Mouse (Mus musculus) lung, embryonic 15.5 days (tissue): Measurements from ENCODE around the gene Cmbl. TPM values are rescaled to one million over a fixed set of nuclear protein-coding genes. Genes with fewer than 3 reads are reported as not detected.

Experiments used
- ATAC-seq: fragments of 200-750 bp; cut with Nextera tagmentation; 2 replicates; pipeline ENCODE4 v1.8.0; 2017; ENCODE audit warnings: moderate number of reproducible peaks, borderline replicate concordance; ENCODE audit not compliant: low FRiP score, low TSS enrichment; ENCODE audit errors: extremely low read depth
- H3K27ac ChIP-seq: fragments of 300-500 bp; sonication (generic); 2 replicates; pipeline ENCODE4 v1.5.1; 2015; ENCODE audit warnings: moderate library complexity, mild to moderate bottlenecking, inconsistent platforms
- H3K27me3 ChIP-seq: fragments of 300-500 bp; sonication (generic); 2 replicates; pipeline ENCODE4 v1.6.1; 2015; ENCODE audit warnings: inconsistent platforms
- H3K36me3 ChIP-seq: fragments of 300-500 bp; sonication (generic); 2 replicates; pipeline ENCODE4 v1.6.1; 2015; ENCODE audit warnings: inconsistent platforms
- H3K4me1 ChIP-seq: fragments of 300-500 bp; sonication (generic); 2 replicates; pipeline ENCODE4 v1.6.1; 2015; ENCODE audit warnings: inconsistent platforms
- H3K4me2 ChIP-seq: fragments of 300-500 bp; sonication (generic); 2 replicates; pipeline ENCODE4 v1.6.1; 2015; ENCODE audit warnings: inconsistent platforms, mild to moderate bottlenecking, moderate library complexity
- H3K4me3 ChIP-seq: fragments of 300-500 bp; sonication (generic); 2 replicates; pipeline ENCODE4 v1.5.1; 2015; ENCODE audit warnings: mild to moderate bottlenecking, inconsistent platforms
- H3K9ac ChIP-seq: fragments of 300-500 bp; sonication (generic); 2 replicates; pipeline ENCODE4 v1.6.1; 2015; ENCODE audit warnings: inconsistent platforms
- H3K9me3 ChIP-seq: fragments of 300-500 bp; sonication (generic); 2 replicates; pipeline ENCODE4 v1.6.1; 2016; ENCODE audit warnings: inconsistent platforms
- WGBS: fragments of 180-500 bp; shearing (Covaris S2); methylation state at CpG from one replicate; pipeline ENCODE4 v1.1.7; 2015; 5-methylcytosine and 5-hydroxymethylcytosine counted together
- polyA plus RNA-seq: library from polyadenylated mRNA; unstranded; fragments of >200 nt; fragmentation: Nextera tagmentation; extraction: Ambion mirVana; gene quantifications from 2 replicates; pipeline ENCODE4 v1.2.1, GENCODE M21; 2015

Cmbl gene
- polyA plus RNA-seq, 1 experiment from 2014 or later, result 6.8 TPM

GRCm38 (mm10) chr15:31587789-31588188 lies 22.6 kb downstream of the Cmbl start:
- peaks cover 38% of the 10 kb centered on the region for H3K36me3 ChIP-seq
- no peak overlapping the region for H3K4me3 ChIP-seq
- no peaks in the 10 kb centered on the region for H3K9me3 ChIP-seq
- ATAC-seq, result no peak
- H3K27ac ChIP-seq, result no peak overlapping the region
- 62% methylated on average over 2 of the region's 2 CpGs for WGBS
- H3K27me3 ChIP-seq, result no peaks in the 10 kb centered on the region
- H3K9ac ChIP-seq, result no peak overlapping the region
- no peaks in the 10 kb centered on the region for H3K4me1 ChIP-seq
- no peak overlapping the region for H3K4me2 ChIP-seq

DNA sequence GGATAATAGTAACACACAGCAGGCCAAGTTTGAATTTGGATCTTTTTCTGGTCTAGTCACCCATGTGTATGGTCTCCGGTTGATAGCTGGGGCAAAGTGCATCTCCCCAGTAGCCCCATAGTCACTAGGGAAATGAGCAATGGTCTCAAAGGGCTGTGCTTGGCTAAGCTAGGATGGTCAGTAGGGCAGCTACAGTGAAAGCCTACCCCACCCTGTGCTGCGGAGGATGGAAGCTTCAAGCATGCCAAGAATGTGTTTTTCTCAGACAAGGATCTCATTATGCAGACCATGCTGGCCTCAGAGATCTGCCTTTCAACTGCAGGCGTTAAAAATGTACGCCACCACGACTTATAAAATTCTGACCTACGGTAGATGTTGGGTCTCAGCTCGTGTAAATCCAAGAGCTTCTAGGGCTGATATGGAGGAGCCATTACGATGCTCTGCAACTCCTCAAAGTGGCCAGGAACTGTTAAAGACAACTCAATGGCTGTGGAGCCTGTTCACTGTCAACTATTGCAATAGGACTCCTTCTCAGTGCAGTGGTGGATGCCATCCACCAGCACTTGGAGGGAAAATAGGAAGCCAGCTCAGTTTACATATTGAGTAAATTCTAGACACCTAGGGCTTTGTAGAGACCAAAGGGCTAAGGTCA lies 23.9 kb downstream of the Cmbl start:
- Histone ChIP-seq H3K9me3 (no peaks in the 10 kb centered on the region), H3K4me3 (no peak overlapping the region), H3K27me3 (no peaks in the 10 kb centered on the region), H3K27ac (no peak overlapping the region), H3K9ac (no peak overlapping the region), H3K36me3 (peaks cover 51% of the 10 kb centered on the region), H3K4me2 (no peak overlapping the region), H3K4me1 (no peaks in the 10 kb centered on the region)
- no peak for ATAC-seq
- 47% methylated on average over 8 of the region's 8 CpGs for WGBS

DNA sequence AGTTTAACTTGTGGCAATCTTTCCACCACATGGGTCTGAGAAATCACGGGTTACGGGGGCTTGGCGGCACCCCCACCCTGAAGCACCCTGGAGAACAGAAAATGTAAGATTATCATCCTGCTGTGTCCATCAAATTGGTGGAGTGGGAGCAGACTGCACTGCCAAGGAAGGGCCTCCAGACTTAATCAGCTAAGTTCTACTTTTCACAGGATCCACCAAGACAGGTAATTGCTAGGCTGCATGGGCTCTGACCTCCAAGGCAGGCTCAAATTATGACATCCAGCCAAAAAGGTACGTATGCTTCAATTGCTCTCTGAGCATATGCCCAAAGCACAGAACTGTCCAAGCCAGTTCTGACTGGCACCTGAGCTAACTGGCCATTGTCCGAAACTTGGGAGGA lies 25.0 kb downstream of the Cmbl start:
- peaks cover 62% of the 10 kb centered on the region for H3K36me3 ChIP-seq
- H3K4me2 ChIP-seq, result no peak overlapping the region
- no peak for ATAC-seq
- WGBS, result 84% methylated on average over 5 of the region's 5 CpGs
- H3K9me3 ChIP-seq, result no peaks in the 10 kb centered on the region
- H3K27me3 ChIP-seq, result no peaks in the 10 kb centered on the region
- H3K4me1 ChIP-seq, result no peaks in the 10 kb centered on the region
- no peak overlapping the region for H3K9ac ChIP-seq
- no peak overlapping the region for H3K27ac ChIP-seq
- H3K4me3 ChIP-seq, result no peak overlapping the region

GRCm38 (mm10) chr15:31592531-31592930 lies 27.3 kb downstream of the Cmbl start:
- WGBS, result 54% methylated on average over 8 of the region's 8 CpGs
- Histone ChIP-seq H3K9me3 (no peaks in the 10 kb centered on the region), H3K9ac (no peak overlapping the region), H3K36me3 (peaks cover 81% of the 10 kb centered on the region), H3K4me2 (no peak overlapping the region), H3K4me1 (peaks cover 3% of the 10 kb centered on the region; the same call in 1 of the 2 replicates), H3K27ac (no peak overlapping the region), H3K27me3 (no peaks in the 10 kb centered on the region), H3K4me3 (no peak overlapping the region)
- ATAC-seq, result no peak

GRCm38 (mm10) chr15:31594260-31594659 lies 29.1 kb downstream of the Cmbl start:
- no peaks in the 10 kb centered on the region for H3K27me3 ChIP-seq
- H3K9ac ChIP-seq, result no peak overlapping the region
- H3K4me3 ChIP-seq, result no peak overlapping the region
- no peak for ATAC-seq
- no peak overlapping the region for H3K27ac ChIP-seq
- H3K9me3 ChIP-seq, result no peaks in the 10 kb centered on the region
- H3K4me2 ChIP-seq, result no peak overlapping the region
- peaks cover 81% of the 10 kb centered on the region for H3K36me3 ChIP-seq
- peaks cover 11% of the 10 kb centered on the region; the same call in 1 of the 2 replicates for H3K4me1 ChIP-seq
- 86% methylated on average over 14 of the region's 14 CpGs for WGBS

DNA sequence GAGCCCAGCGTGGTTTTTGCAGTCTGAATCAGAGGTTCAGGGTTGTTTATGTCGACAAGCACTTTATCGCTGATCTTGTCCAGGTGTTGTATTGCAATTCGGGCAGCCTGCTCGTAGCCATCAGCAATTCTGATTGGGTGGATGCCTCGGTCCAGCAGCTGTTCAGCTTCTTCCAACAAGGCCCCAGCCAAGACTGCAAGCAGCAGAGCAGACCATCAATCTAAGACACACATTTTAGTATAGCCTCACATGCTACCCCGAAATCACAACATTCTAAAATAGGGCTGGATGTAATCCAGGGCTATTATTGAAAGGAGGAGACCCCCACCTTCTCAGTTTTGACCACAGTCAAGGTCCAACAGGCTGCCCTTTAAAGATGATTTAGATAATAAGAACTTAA lies 30.5 kb downstream of the Cmbl start:
- ATAC-seq, result no peak
- H3K36me3 ChIP-seq, result peaks cover 67% of the 10 kb centered on the region
- H3K4me3 ChIP-seq, result no peak overlapping the region
- H3K4me2 ChIP-seq, result no peak overlapping the region
- no peaks in the 10 kb centered on the region for H3K27me3 ChIP-seq
- peaks cover 21% of the 10 kb centered on the region for H3K4me1 ChIP-seq
- 65% methylated on average over 7 of the region's 7 CpGs for WGBS
- H3K9me3 ChIP-seq, result no peaks in the 10 kb centered on the region
- H3K27ac ChIP-seq, result no peak overlapping the region
- no peak overlapping the region for H3K9ac ChIP-seq

- H3K4me1 ChIP-seq, result peaks cover 27% of the 10 kb centered on the region
- H3K9ac ChIP-seq, result 0 out of 2 replicates have a peak overlapping the region, but pooled peaks have one; percentile 5
- H3K27ac ChIP-seq, result no peak overlapping the region
- peak overlapping the region; percentile 77 for H3K4me2 ChIP-seq
- 63% methylated on average over 4 of the region's 4 CpGs for WGBS
- no peaks in the 10 kb centered on the region for H3K27me3 ChIP-seq
- no peak for ATAC-seq
- H3K4me3 ChIP-seq, result peak overlapping the region; percentile 88
- no peaks in the 10 kb centered on the region for H3K9me3 ChIP-seq
- peaks cover 25% of the 10 kb centered on the region for H3K36me3 ChIP-seq
Measured at GRCm38 (mm10) chr15:31599834-31600233, 34.6 kb downstream of the Cmbl start.

- peak; percentile 77 for ATAC-seq
- H3K9ac ChIP-seq, result peak overlapping the region; percentile 86
Measured at GRCm38 (mm10) chr15:31601279-31601645, 36.1 kb downstream of the Cmbl start.

GRCm38 (mm10) chr15:31601646-31602374 lies 36.6 kb downstream of the Cmbl start, which contains the start of the genes Cct5 and Fam173b:
TSS of gene Cct5 (minus strand) at chr15:31601804.
TSS of gene Fam173b (plus strand) at chr15:31601852.
- H3K4me2 ChIP-seq, result peak within 1 kb of the TSS; percentile 77
- H3K9ac ChIP-seq, result peak within 1 kb of the TSS; percentile 96
- peaks cover 27% of the 10 kb centered on the region for H3K4me1 ChIP-seq
- H3K9me3 ChIP-seq, result no peaks in the 10 kb centered on the region
- ATAC-seq, result peak; percentile 90
- WGBS, result under 1% methylated on average over 63 of the region's 63 CpGs
- no peaks in the 10 kb centered on the region for H3K27me3 ChIP-seq
- H3K36me3 ChIP-seq, result peaks cover 8% of the 10 kb centered on the region; the same call in 1 of the 2 replicates
- H3K27ac ChIP-seq, result peak within 1 kb of the TSS; percentile 96
- H3K4me3 ChIP-seq, result peak within 1 kb of the TSS; percentile 88

More at GRCm38 (mm10) chr15:31601279-31601645, 36.1 kb downstream of the Cmbl start:
- H3K9me3 ChIP-seq, result no peaks in the 10 kb centered on the region
- H3K27me3 ChIP-seq, result no peaks in the 10 kb centered on the region
- H3K4me2 ChIP-seq, result peak overlapping the region; percentile 77
- H3K27ac ChIP-seq, result peak overlapping the region; percentile 61
- peaks cover 11% of the 10 kb centered on the region; the same call in 1 of the 2 replicates for H3K36me3 ChIP-seq
- H3K4me3 ChIP-seq, result peak overlapping the region; percentile 88
- H3K4me1 ChIP-seq, result peaks cover 27% of the 10 kb centered on the region
- WGBS, result under 1% methylated on average over 33 of the region's 33 CpGs

DNA sequence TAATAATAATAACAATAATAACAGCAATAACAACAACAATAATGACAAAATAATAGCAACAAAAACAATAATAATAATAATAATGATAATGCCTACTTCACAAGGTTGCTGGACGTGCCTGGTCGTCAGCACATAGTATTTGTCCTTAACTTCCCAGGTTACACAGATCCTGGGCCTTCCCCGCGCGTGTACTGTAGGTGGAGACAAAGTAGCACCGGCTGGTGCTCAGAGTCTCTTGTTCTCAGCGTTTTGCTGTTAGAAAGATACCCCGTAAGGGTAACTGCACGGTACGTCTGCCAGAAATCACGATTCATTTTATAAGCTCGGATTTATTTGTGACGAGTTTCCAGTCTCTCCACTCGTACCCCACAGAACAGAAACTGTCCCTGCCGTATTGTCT lies 37.2 kb downstream of the Cmbl start:
- Histone ChIP-seq H3K27me3 (no peaks in the 10 kb centered on the region), H3K9ac (peak overlapping the region; percentile 96), H3K27ac (peak overlapping the region; percentile 96), H3K4me3 (peak overlapping the region; percentile 88), H3K4me2 (peak overlapping the region; percentile 63), H3K36me3 (peaks cover 3% of the 10 kb centered on the region; the same call in 1 of the 2 replicates), H3K4me1 (peaks cover 24% of the 10 kb centered on the region), H3K9me3 (no peaks in the 10 kb centered on the region)
- peak; percentile 47; the same call in 1 of the 2 replicates for ATAC-seq
- WGBS, result 2% methylated on average over 15 of the region's 15 CpGs

- Histone ChIP-seq H3K4me2 (peak overlapping the region; percentile 63), H3K4me1 (peaks cover 24% of the 10 kb centered on the region), H3K27ac (no peak overlapping the region), H3K4me3 (peak overlapping the region; percentile 88), H3K9ac (peak overlapping the region; percentile 96; the same call in 1 of the 2 replicates), H3K27me3 (no peaks in the 10 kb centered on the region), H3K9me3 (no peaks in the 10 kb centered on the region), H3K36me3 (no peaks in the 10 kb centered on the region)
- ATAC-seq, result no peak
- 82% methylated on average over 13 of the region's 13 CpGs for WGBS
Measured at GRCm38 (mm10) chr15:31603113-31603512, 37.9 kb downstream of the Cmbl start.

DNA sequence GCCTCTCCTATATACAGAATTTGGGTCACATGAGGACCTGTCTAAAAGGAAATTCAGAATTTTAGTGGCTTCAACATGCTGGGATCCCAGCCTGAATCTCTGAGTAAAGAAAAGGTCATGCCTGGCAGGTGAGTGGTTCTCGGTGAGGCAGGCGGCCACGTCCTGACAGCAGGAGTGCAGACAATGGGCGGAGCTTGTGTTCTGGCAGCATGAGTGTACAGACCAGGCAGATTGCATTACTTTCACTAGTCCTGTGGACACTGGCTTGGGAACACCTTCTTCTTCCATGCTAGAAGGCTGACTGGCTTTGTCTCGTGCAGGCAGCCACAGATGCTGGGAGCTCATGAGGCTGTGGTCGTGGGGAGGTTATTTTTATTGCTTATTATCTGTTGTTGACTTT lies 41.6 kb downstream of the Cmbl start:
- Histone ChIP-seq H3K4me2 (no peak overlapping the region), H3K9ac (no peak overlapping the region), H3K9me3 (no peaks in the 10 kb centered on the region), H3K36me3 (0 out of 2 replicates have a peak, but pooled peaks cover 3% of the 10 kb centered on the region), H3K27me3 (no peaks in the 10 kb centered on the region), H3K27ac (no peak overlapping the region), H3K4me3 (no peak overlapping the region), H3K4me1 (0 out of 2 replicates have a peak, but pooled peaks cover 6% of the 10 kb centered on the region)
- ATAC-seq, result no peak
- 54% methylated on average over 6 of the region's 6 CpGs for WGBS
